9 mouse cellular contexts compared by ENCODE assay signal in genomic region chr15:83118360-83118759, GRCm38 (mm10). TPM values are rescaled to one million over a fixed set of nuclear protein-coding genes. Genes with fewer than 3 reads are reported as not detected.
DNase-seq lines count a peak whose midpoint lies in the region; ATAC-seq and TF ChIP-seq lines count a peak whose summit lies in the region.
"Had no signal": no experiment of that assay in that cellular context is flagged by ENCODE, and none has a peak within 500 bp of the region (broad histone marks: within the 10 kb centered on the region; RNA-seq: fewer than 3 reads in every experiment).

No protein-coding gene starts in this region.

- peak; percentile 77 for TF ChIP-seq CTCF in hindbrain, postnatal 0 days (IDR thresholded peaks at IDR 0.05; ENCODE audit: low read depth)

- DNase-seq in hindbrain, postnatal 0 days (ENCODE audit: low spot score) = peak; percentile 92
- no peak for DNase-seq in hindbrain, embryonic 11.5 days (ENCODE audit: low spot score)
- peak; percentile 68 for DNase-seq in ES-CJ7 (ENCODE audit: low read depth, low spot score)
- DNase-seq in adrenal gland, postnatal 25 days = peak; percentile 53
- peak; percentile 56 to 78 for DNase-seq in layer of hippocampus, adult 18-20 months (ENCODE audit: low spot score in 2 of 2)
- peak; percentile 59 for DNase-seq in right cerebral cortex, postnatal 4 days
- no peak for DNase-seq in spleen, adult 12 weeks (ENCODE audit: low spot score)
- no peak for DNase-seq in gastrocnemius, postnatal 4 days (ENCODE audit: low spot score in 2 of 2)

- no peak overlapping the region for H3K4me3 ChIP-seq in hindbrain, postnatal 0 days (ENCODE audit: low read length)
- no peak overlapping the region for H3K4me3 ChIP-seq in hindbrain, embryonic 11.5 days (ENCODE audit: low read depth, low read length)

- H3K27me3 ChIP-seq in hindbrain, postnatal 0 days (ENCODE audit: insufficient read depth, low read length) = no peaks in the 10 kb centered on the region
- no peaks in the 10 kb centered on the region for H3K27me3 ChIP-seq in hindbrain, embryonic 11.5 days (ENCODE audit: control insufficient read depth, insufficient read depth, low read length)

- no peak overlapping the region for H3K9ac ChIP-seq in hindbrain, postnatal 0 days (replicated peaks; ENCODE audit: low read length)
- H3K9ac ChIP-seq in hindbrain, embryonic 11.5 days (ENCODE audit: low read depth, low read length) = no peak overlapping the region

- no peaks in the 10 kb centered on the region for H3K4me1 ChIP-seq in hindbrain, postnatal 0 days (ENCODE audit: insufficient read depth, low read length)
- H3K4me1 ChIP-seq in hindbrain, embryonic 11.5 days (replicated peaks; ENCODE audit: control insufficient read depth, insufficient read depth, low read length) = 0 out of 2 replicates have a peak, but pooled peaks cover 5% of the 10 kb centered on the region

- H3K36me3 ChIP-seq in hindbrain, postnatal 0 days (ENCODE audit: insufficient read depth, low read length) = peaks cover 30% of the 10 kb centered on the region
- H3K36me3 ChIP-seq in hindbrain, embryonic 11.5 days (ENCODE audit: control insufficient read depth, insufficient read depth, low read length) = 0 out of 2 replicates have a peak, but pooled peaks cover 5% of the 10 kb centered on the region

- no peak overlapping the region for H3K4me2 ChIP-seq in hindbrain, postnatal 0 days (ENCODE audit: low read depth, low read length)
- no peak overlapping the region for H3K4me2 ChIP-seq in hindbrain, embryonic 11.5 days (replicated peaks; ENCODE audit: low read depth, low read length)

- H3K9me3 ChIP-seq in hindbrain, postnatal 0 days (ENCODE audit: low read length) = no peaks in the 10 kb centered on the region
- no peaks in the 10 kb centered on the region for H3K9me3 ChIP-seq in hindbrain, embryonic 11.5 days (ENCODE audit: control insufficient read depth, low read length)

- no peak overlapping the region for H3K27ac ChIP-seq in hindbrain, postnatal 0 days
- H3K27ac ChIP-seq in hindbrain, embryonic 11.5 days (ENCODE audit: low read depth, low read length) = no peak overlapping the region
- H3K27ac ChIP-seq: macrophage had no signal

- 53% methylated on average over 7 of the region's 7 CpGs for WGBS in hindbrain, postnatal 0 days
- 80% methylated on average over 7 of the region's 7 CpGs for WGBS in hindbrain, embryonic 11.5 days

- ATAC-seq in hindbrain, postnatal 0 days = no peak; the same call in 1 of the 2 replicates
- no peak for ATAC-seq in hindbrain, embryonic 11.5 days (ENCODE audit: low FRiP score)

RNA-seq across cellular contexts. Expression of gene Rrp7a, which starts 4.2 kb away (rescaled TPM):
- 157 and 207 TPM in 2 replicates for total RNA-seq in hindbrain, postnatal 0 days (2014; rRNA removed)
- polyA plus RNA-seq in hindbrain, postnatal 0 days (2015; fragmentation: Nextera tagmentation; extraction: Ambion mirVana) = 69.4 and 74.4 TPM in 2 replicates
- polyA plus RNA-seq in hindbrain, embryonic 11.5 days (2014; fragmentation: Nextera tagmentation; extraction: Ambion mirVana) = 54.6 and 63.4 TPM in 2 replicates
- 100 and 102 TPM in 2 replicates for total RNA-seq in adrenal gland, postnatal 25 days (2021)
- total RNA-seq in layer of hippocampus, adult 18-20 months (2021) = 100 to 1,000 TPM; 163 to 164 TPM
- total RNA-seq in gastrocnemius, postnatal 4 days (2021) = 10 to 100 TPM; 50.3 to 53.5 TPM

RNA-seq across cellular contexts. Expression of gene Serhl, which starts 29.1 kb away (rescaled TPM):
- total RNA-seq in hindbrain, postnatal 0 days (2014; rRNA removed) = 12.6 and 12.9 TPM in 2 replicates
- 37.4 and 38.5 TPM in 2 replicates for polyA plus RNA-seq in hindbrain, postnatal 0 days (2015; fragmentation: Nextera tagmentation; extraction: Ambion mirVana)
- polyA plus RNA-seq in hindbrain, embryonic 11.5 days (2014; fragmentation: Nextera tagmentation; extraction: Ambion mirVana) = 40.2 and 42.6 TPM in 2 replicates
- total RNA-seq in adrenal gland, postnatal 25 days (2021) = 53.0 and 70.8 TPM in 2 replicates
- total RNA-seq in layer of hippocampus, adult 18-20 months (2021) = 10 to 100 TPM in 1 of 2 experiments, 1 to 10 TPM in 1; 8.5 to 10.6 TPM
- 10 to 100 TPM; 33.4 to 41.0 TPM for total RNA-seq in gastrocnemius, postnatal 4 days (2021)

RNA-seq across cellular contexts. Expression of gene Poldip3, which starts 30.8 kb away (rescaled TPM):
- total RNA-seq in hindbrain, postnatal 0 days (2014; rRNA removed) = 97.5 and 115 TPM in 2 replicates
- 96.9 and 103 TPM in 2 replicates for polyA plus RNA-seq in hindbrain, postnatal 0 days (2015; fragmentation: Nextera tagmentation; extraction: Ambion mirVana)
- polyA plus RNA-seq in hindbrain, embryonic 11.5 days (2014; fragmentation: Nextera tagmentation; extraction: Ambion mirVana) = 162 and 163 TPM in 2 replicates
- total RNA-seq in adrenal gland, postnatal 25 days (2021) = 108 and 124 TPM in 2 replicates
- 10 to 100 TPM; 90.1 to 93.9 TPM for total RNA-seq in layer of hippocampus, adult 18-20 months (2021)
- total RNA-seq in gastrocnemius, postnatal 4 days (2021) = 10 to 100 TPM; 62.8 to 67.3 TPM

RNA-seq across cellular contexts. Expression of gene Cyb5r3, which starts 54.0 kb away (rescaled TPM):
- 93.8 and 99.2 TPM in 2 replicates for total RNA-seq in hindbrain, postnatal 0 days (2014; rRNA removed)
- polyA plus RNA-seq in hindbrain, postnatal 0 days (2015; fragmentation: Nextera tagmentation; extraction: Ambion mirVana) = 117 and 136 TPM in 2 replicates
- 182 and 205 TPM in 2 replicates for polyA plus RNA-seq in hindbrain, embryonic 11.5 days (2014; fragmentation: Nextera tagmentation; extraction: Ambion mirVana)
- 349 and 393 TPM in 2 replicates for total RNA-seq in adrenal gland, postnatal 25 days (2021)
- total RNA-seq in layer of hippocampus, adult 18-20 months (2021) = 10 to 100 TPM; 71.2 to 71.5 TPM
- total RNA-seq in gastrocnemius, postnatal 4 days (2021) = 100 to 1,000 TPM; 171 TPM

Comparison
In these comparisons a context has a peak if more than half of its experiments do, and no peak if none do; other contexts are left out.
1. DNase-seq: peak in hindbrain, postnatal 0 days (single experiment), ES-CJ7 (single experiment), adrenal gland, postnatal 25 days (single experiment), layer of hippocampus, adult 18-20 months (2 of 2) and right cerebral cortex, postnatal 4 days (single experiment); none in hindbrain, embryonic 11.5 days (single experiment), spleen, adult 12 weeks (single experiment) and gastrocnemius, postnatal 4 days (0 of 2).